Mouse (Mus musculus): ENCODE data around the gene Igsf21.
A peak's percentile ranks its signal among the peaks of the same experiment; 100 is the strongest.

The Igsf21 gene

GRCm38 (mm10) chr4:140235361-140236153, 11.0 kb downstream of the Igsf21 start:
- DNase-seq = no peak

GRCm38 (mm10) chr4:140234412-140235205, 12.0 kb downstream of the Igsf21 start:
- no peak for DNase-seq

- no peak for DNase-seq
Measured at GRCm38 (mm10) chr4:140227837-140228236, 18.7 kb downstream of the Igsf21 start.

GRCm38 (mm10) chr4:140225204-140225603, 21.4 kb downstream of the Igsf21 start:
- no peak for DNase-seq

GRCm38 (mm10) chr4:140224451-140224850, 22.1 kb downstream of the Igsf21 start:
- DNase-seq = no peak

GRCm38 (mm10) chr4:140223067-140223466, 23.5 kb downstream of the Igsf21 start:
- peak; percentile 29 for DNase-seq

GRCm38 (mm10) chr4:140220326-140221093, 26.1 kb downstream of the Igsf21 start:
- no peak for DNase-seq

GRCm38 (mm10) chr4:140218853-140219852, 27.4 kb downstream of the Igsf21 start:
- no peak for DNase-seq

- DNase-seq = no peak
Measured at GRCm38 (mm10) chr4:140218384-140218783, 28.2 kb downstream of the Igsf21 start.

- no peak for DNase-seq
Measured at GRCm38 (mm10) chr4:140217934-140218333, 28.6 kb downstream of the Igsf21 start.

GRCm38 (mm10) chr4:140216096-140216495, 30.5 kb downstream of the Igsf21 start:
- DNase-seq = no peak

- DNase-seq = no peak
Measured at GRCm38 (mm10) chr4:140215205-140215604, 31.4 kb downstream of the Igsf21 start.

GRCm38 (mm10) chr4:140214406-140214805, 32.2 kb downstream of the Igsf21 start:
- DNase-seq = no peak

- DNase-seq = no peak
Measured at GRCm38 (mm10) chr4:140210129-140210890, 36.3 kb downstream of the Igsf21 start.

GRCm38 (mm10) chr4:140205811-140206231, 40.8 kb downstream of the Igsf21 start:
- no peak for DNase-seq

- no peak for DNase-seq
Measured at GRCm38 (mm10) chr4:140204775-140205174, 41.8 kb downstream of the Igsf21 start.

- DNase-seq = no peak
Measured at GRCm38 (mm10) chr4:140203696-140204272, 42.8 kb downstream of the Igsf21 start.

- no peak for DNase-seq
Measured at GRCm38 (mm10) chr4:140202196-140202595, 44.4 kb downstream of the Igsf21 start.

- DNase-seq = no peak
Measured at GRCm38 (mm10) chr4:140200296-140200695, 46.3 kb downstream of the Igsf21 start.

- DNase-seq = no peak
Measured at GRCm38 (mm10) chr4:140196717-140197116, 49.9 kb downstream of the Igsf21 start.
